Mouse (Mus musculus): ENCODE results near the gene Spi1. TPM values are rescaled to one million over a fixed set of nuclear protein-coding genes. Genes with fewer than 3 reads are reported as not detected.

Spi1 gene
- polyA plus RNA-seq, 1 experiment from 2014 or later: 1.7 TPM

DNA sequence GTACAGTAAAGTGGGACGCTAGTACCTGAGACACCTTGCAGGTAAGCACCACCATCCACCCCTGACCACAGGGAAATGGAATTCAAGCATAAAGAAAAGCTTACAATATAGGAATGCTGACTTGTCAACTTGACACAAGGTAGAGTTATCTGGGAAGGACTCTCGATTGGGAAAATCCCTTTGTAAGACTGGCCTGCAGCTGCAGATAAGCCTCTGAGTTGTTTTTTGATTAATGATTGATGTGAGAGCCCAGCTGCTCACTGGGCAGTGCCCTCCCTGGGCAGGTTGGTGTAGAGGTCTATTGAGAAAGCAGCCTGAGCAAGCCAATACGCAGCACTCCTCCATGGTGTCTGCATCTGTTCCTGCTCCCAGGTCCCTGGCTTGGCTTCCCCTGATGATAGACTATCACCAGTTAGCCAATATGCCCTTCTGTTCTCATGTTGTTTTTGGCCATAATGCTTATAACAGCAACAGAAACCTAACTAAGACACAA, 70.7 kb downstream of the Spi1 start:
- H3K4me2 ChIP-seq: no peak overlapping the region
- 70% methylated on average over 3 of the region's 3 CpGs for WGBS (ENCODE audit: insufficient replicate concordance)
- H3K27ac ChIP-seq (ENCODE audit: low read depth, low read length): no peak overlapping the region
- H3K9ac ChIP-seq (ENCODE audit: low read depth, low read length): no peak overlapping the region
- 0 out of 2 replicates have a peak, but pooled peaks cover under 1% of the 10 kb centered on the region for H3K36me3 ChIP-seq (ENCODE audit: control insufficient read depth, insufficient read depth, low read length)
- no peaks in the 10 kb centered on the region for H3K9me3 ChIP-seq (replicated peaks; ENCODE audit: control insufficient read depth, low read length)
- H3K27me3 ChIP-seq (ENCODE audit: control insufficient read depth, insufficient read depth, low read length): no peaks in the 10 kb centered on the region
- no peak overlapping the region for H3K4me3 ChIP-seq (ENCODE audit: low read depth, low read length)
- no peaks in the 10 kb centered on the region for H3K4me1 ChIP-seq (ENCODE audit: control insufficient read depth, insufficient read depth, low read length)
- no peak for ATAC-seq (replicated peaks; ENCODE audit: insufficient number of reproducible peaks, low FRiP score, low TSS enrichment)

DNA sequence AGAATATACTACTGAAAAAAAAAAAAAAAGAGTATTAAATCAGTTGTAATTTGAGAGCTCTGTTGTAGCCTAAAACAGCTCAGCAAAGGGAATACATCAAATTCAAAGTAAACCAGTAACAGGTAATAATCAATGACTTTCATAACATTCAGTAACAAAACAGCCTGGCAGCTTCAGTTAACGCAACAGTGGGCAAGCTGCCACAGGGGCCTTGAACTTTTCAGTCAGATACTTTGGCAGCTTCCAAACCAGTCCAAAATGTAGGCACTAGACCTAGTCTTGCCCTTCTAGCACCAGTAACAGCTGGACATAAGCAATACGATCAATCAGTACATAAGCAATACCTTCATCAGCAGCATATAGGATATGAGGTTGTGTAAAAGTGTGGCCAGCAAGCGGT, 71.9 kb downstream of the Spi1 start:
- no peak for ATAC-seq (replicated peaks; ENCODE audit: insufficient number of reproducible peaks, low FRiP score, low TSS enrichment)
- WGBS (ENCODE audit: insufficient replicate concordance): 94% methylated on average over 3 of the region's 3 CpGs
- no peaks in the 10 kb centered on the region for H3K9me3 ChIP-seq (replicated peaks; ENCODE audit: control insufficient read depth, low read length)

DNA sequence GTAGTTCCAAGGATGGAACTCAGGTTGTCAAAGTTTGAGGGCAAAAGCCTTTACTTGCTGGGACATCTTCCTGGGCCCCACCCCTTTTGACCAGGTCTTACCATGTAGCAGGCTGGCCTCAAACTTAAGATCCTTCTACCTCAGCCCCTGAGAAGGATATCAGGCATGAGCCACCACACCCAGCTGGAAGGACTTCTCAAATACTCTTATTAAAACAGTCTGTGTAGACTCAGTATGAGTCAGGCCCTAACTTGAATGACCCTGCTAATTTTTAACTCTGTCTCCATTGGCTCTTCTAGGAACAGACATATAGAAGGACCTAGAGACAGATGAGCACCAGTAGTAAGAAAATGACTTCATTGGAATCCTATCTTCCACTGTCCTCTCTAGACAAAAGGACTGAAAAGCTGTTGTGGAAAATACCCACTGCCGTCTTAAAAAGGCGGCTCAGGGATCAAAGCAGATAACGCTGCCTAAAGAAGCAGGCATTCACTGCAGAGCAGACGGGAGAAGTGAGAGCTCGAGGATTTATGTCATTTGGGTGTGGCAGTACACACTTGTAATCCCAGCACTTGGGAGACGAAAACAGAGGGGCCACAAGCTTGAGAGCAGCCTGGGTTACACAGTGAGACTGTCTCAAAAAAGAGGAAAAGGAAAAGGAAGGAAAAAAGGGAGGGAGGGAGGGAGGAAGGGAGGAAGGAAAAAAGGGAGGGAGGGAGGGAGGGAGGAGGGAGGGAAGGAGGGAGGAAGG, 75.0 kb downstream of the Spi1 start:
- Histone ChIP-seq H3K4me3 (ENCODE audit: low read depth, low read length) (no peak overlapping the region), H3K27me3 (ENCODE audit: control insufficient read depth, insufficient read depth, low read length) (no peaks in the 10 kb centered on the region), H3K9ac (ENCODE audit: low read depth, low read length) (no peak overlapping the region), H3K36me3 (ENCODE audit: control insufficient read depth, insufficient read depth, low read length) (no peaks in the 10 kb centered on the region), H3K4me2 (no peak overlapping the region), H3K4me1 (ENCODE audit: control insufficient read depth, insufficient read depth, low read length) (peaks cover 4% of the 10 kb centered on the region; the same call in 1 of the 2 replicates), H3K27ac (ENCODE audit: low read depth, low read length) (no peak overlapping the region), H3K9me3 (replicated peaks; ENCODE audit: control insufficient read depth, low read length) (no peaks in the 10 kb centered on the region)
- no peak for ATAC-seq (replicated peaks; ENCODE audit: insufficient number of reproducible peaks, low FRiP score, low TSS enrichment)
- WGBS (ENCODE audit: insufficient replicate concordance): 26% methylated on average over 6 of the region's 6 CpGs

More for the DNA sequence above, 71.9 kb downstream of the Spi1 start:
- Histone ChIP-seq H3K27ac (ENCODE audit: low read depth, low read length) (no peak overlapping the region), H3K4me3 (ENCODE audit: low read depth, low read length) (no peak overlapping the region), H3K4me1 (ENCODE audit: control insufficient read depth, insufficient read depth, low read length) (no peaks in the 10 kb centered on the region), H3K27me3 (ENCODE audit: control insufficient read depth, insufficient read depth, low read length) (no peaks in the 10 kb centered on the region), H3K36me3 (ENCODE audit: control insufficient read depth, insufficient read depth, low read length) (no peaks in the 10 kb centered on the region), H3K4me2 (no peak overlapping the region), H3K9ac (ENCODE audit: low read depth, low read length) (no peak overlapping the region)

DNA sequence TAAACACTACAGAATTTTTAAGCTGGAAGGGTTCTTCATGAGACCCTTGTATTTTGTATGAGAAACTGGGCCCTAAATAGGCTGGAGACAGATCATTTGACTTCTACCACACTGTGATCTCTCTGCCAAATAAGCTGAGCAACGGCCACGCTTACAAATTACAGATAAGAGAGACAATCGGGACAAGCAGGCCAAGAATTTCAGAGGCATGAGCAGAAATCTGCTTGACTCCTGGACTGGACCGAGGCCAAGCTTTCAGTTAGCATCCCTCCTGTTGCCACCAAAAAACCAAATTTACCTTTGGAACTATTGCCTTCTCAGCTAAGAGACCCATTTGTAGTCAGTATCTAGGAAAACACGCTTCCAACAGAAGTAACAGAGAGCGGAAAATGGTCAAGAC, 78.4 kb downstream of the Spi1 start:
- ATAC-seq (replicated peaks; ENCODE audit: insufficient number of reproducible peaks, low FRiP score, low TSS enrichment): no peak
- H3K4me1 ChIP-seq (ENCODE audit: control insufficient read depth, insufficient read depth, low read length): peaks cover 4% of the 10 kb centered on the region; the same call in 1 of the 2 replicates
- 45% methylated on average over 6 of the region's 6 CpGs for WGBS (ENCODE audit: insufficient replicate concordance)
- H3K27me3 ChIP-seq (ENCODE audit: control insufficient read depth, insufficient read depth, low read length): no peaks in the 10 kb centered on the region
- H3K4me3 ChIP-seq (ENCODE audit: low read depth, low read length): no peak overlapping the region
- no peaks in the 10 kb centered on the region for H3K36me3 ChIP-seq (ENCODE audit: control insufficient read depth, insufficient read depth, low read length)
- H3K9ac ChIP-seq (ENCODE audit: low read depth, low read length): no peak overlapping the region
- H3K9me3 ChIP-seq (replicated peaks; ENCODE audit: control insufficient read depth, low read length): no peaks in the 10 kb centered on the region
- H3K27ac ChIP-seq (ENCODE audit: low read depth, low read length): no peak overlapping the region
- no peak overlapping the region for H3K4me2 ChIP-seq

DNA sequence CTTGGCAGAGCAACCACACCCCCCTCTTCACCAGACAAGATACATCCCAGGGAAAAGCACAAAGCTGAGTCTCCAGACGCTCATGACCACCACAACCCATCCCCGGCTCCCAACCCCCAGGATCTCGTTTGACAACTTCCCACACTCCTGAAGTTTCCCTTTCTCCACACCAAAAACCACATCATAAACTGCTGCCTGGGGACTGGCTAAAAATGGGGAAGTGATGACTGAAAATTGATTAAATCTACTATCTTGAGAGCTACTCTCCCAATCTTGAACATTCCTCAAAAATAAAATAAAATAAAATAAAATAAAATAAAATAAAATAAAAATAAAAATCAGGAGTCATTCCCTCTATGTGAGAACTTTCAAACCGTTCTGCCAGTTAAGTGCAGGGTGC, 80.8 kb downstream of the Spi1 start:
- no peaks in the 10 kb centered on the region for H3K36me3 ChIP-seq (ENCODE audit: control insufficient read depth, insufficient read depth, low read length)
- no peak overlapping the region for H3K27ac ChIP-seq (ENCODE audit: low read depth, low read length)
- H3K4me3 ChIP-seq (ENCODE audit: low read depth, low read length): no peak overlapping the region
- no peak overlapping the region for H3K9ac ChIP-seq (ENCODE audit: low read depth, low read length)
- no peaks in the 10 kb centered on the region for H3K27me3 ChIP-seq (ENCODE audit: control insufficient read depth, insufficient read depth, low read length)
- no peaks in the 10 kb centered on the region for H3K9me3 ChIP-seq (replicated peaks; ENCODE audit: control insufficient read depth, low read length)
- peaks cover 4% of the 10 kb centered on the region; the same call in 1 of the 2 replicates for H3K4me1 ChIP-seq (ENCODE audit: control insufficient read depth, insufficient read depth, low read length)
- WGBS (ENCODE audit: insufficient replicate concordance): 81% methylated on average over 4 of the region's 4 CpGs
- no peak for ATAC-seq (replicated peaks; ENCODE audit: insufficient number of reproducible peaks, low FRiP score, low TSS enrichment)
- H3K4me2 ChIP-seq: no peak overlapping the region

DNA sequence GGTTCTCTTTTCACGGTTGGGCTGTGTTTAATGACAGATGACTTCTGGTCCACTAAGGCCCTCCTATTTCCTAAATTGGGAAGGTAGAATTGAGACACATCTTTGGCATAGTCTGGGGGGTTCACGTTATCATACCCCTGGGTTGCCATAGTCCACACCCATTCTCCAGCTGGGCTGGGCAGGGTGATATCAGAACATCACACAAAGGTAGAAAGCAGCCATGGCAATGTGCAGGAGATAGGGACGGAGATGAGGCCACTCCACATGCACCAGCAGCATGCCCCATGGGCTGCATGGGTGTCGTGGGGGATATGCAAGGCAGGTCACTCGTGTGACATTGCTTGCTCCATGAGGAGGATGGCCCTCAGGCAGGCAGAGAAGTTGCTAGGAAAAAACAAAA, 81.3 kb downstream of the Spi1 start:
- Histone ChIP-seq H3K9ac (ENCODE audit: low read depth, low read length) (no peak overlapping the region), H3K4me2 (no peak overlapping the region), H3K27me3 (ENCODE audit: control insufficient read depth, insufficient read depth, low read length) (no peaks in the 10 kb centered on the region), H3K4me3 (ENCODE audit: low read depth, low read length) (no peak overlapping the region), H3K36me3 (ENCODE audit: control insufficient read depth, insufficient read depth, low read length) (no peaks in the 10 kb centered on the region), H3K27ac (ENCODE audit: low read depth, low read length) (no peak overlapping the region), H3K4me1 (ENCODE audit: control insufficient read depth, insufficient read depth, low read length) (peaks cover 4% of the 10 kb centered on the region; the same call in 1 of the 2 replicates), H3K9me3 (replicated peaks; ENCODE audit: control insufficient read depth, low read length) (no peaks in the 10 kb centered on the region)
- WGBS (ENCODE audit: insufficient replicate concordance): 85% methylated on average over 5 of the region's 5 CpGs
- ATAC-seq (replicated peaks; ENCODE audit: insufficient number of reproducible peaks, low FRiP score, low TSS enrichment): no peak

DNA sequence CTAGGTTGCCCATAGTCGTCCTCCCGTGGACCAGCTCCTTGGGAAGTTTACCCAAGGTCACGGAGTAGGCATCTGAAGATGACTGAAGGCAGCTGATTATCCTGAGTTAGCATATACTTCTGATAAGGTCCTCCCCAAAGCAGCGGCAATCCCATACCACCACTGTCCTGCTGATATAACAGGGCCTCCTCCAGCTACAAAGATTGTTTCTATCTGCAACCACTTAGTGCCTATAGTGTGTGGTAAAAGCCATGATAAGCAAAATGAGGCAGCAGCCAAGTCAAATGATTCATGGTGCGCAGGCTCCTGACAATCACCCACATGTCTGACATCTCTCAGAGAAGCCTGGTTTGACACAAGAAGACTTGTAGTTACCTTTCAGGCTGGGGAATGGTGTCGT, 82.8 kb downstream of the Spi1 start:
- H3K27me3 ChIP-seq (ENCODE audit: control insufficient read depth, insufficient read depth, low read length): no peaks in the 10 kb centered on the region
- H3K4me3 ChIP-seq (ENCODE audit: low read depth, low read length): no peak overlapping the region
- no peaks in the 10 kb centered on the region for H3K36me3 ChIP-seq (ENCODE audit: control insufficient read depth, insufficient read depth, low read length)
- 44% methylated on average over 6 of the region's 6 CpGs for WGBS (ENCODE audit: insufficient replicate concordance)
- H3K27ac ChIP-seq (ENCODE audit: low read depth, low read length): no peak overlapping the region
- peaks cover under 1% of the 10 kb centered on the region; the same call in 1 of the 2 replicates for H3K4me1 ChIP-seq (ENCODE audit: control insufficient read depth, insufficient read depth, low read length)
- ATAC-seq (replicated peaks; ENCODE audit: insufficient number of reproducible peaks, low FRiP score, low TSS enrichment): no peak; the same call in 1 of the 2 replicates
- no peak overlapping the region for H3K9ac ChIP-seq (ENCODE audit: low read depth, low read length)
- no peak overlapping the region for H3K4me2 ChIP-seq
- no peaks in the 10 kb centered on the region for H3K9me3 ChIP-seq (replicated peaks; ENCODE audit: control insufficient read depth, low read length)
